Mouse (Mus musculus) forebrain, embryonic 10.5 days (tissue): ENCODE results near the gene Tpcn1. TPM values are rescaled to one million over a fixed set of nuclear protein-coding genes. Genes with fewer than 3 reads are reported as not detected.

ENCODE experiments used
- DNase-seq: peaks from one replicate; pipeline ENCODE4 v3.0.0-alpha.2; 2017; ENCODE audit warnings: low spot score; ENCODE audit errors: extremely low spot score
- H3K27ac ChIP-seq: fragments of 300-500 bp; sonication (generic); 2 replicates; pipeline ENCODE4 v1.5.1; 2016; ENCODE audit warnings: mild to moderate bottlenecking
- H3K27me3 ChIP-seq: fragments of 300-500 bp; sonication (generic); 2 replicates; pipeline ENCODE4 v1.6.1; 2016; ENCODE audit warnings: mild to moderate bottlenecking; ENCODE audit not compliant: poor library complexity, severe bottlenecking
- H3K36me3 ChIP-seq: fragments of 300-500 bp; sonication (generic); replicated peaks from 2 replicates; pipeline ENCODE4 v1.6.1; 2016; ENCODE audit warnings: mild to moderate bottlenecking, moderate library complexity
- H3K4me1 ChIP-seq: fragments of 300-500 bp; sonication (generic); 2 replicates; pipeline ENCODE4 v1.6.1; 2016
- H3K4me3 ChIP-seq: fragments of 300-500 bp; sonication (generic); 2 replicates; pipeline ENCODE4 v1.5.1; 2016; ENCODE audit warnings: mild to moderate bottlenecking, moderate library complexity
- H3K9me3 ChIP-seq: fragments of 300-500 bp; sonication (generic); 2 replicates; pipeline ENCODE4 v1.6.1; 2016; ENCODE audit warnings: mild to moderate bottlenecking, moderate library complexity
- WGBS: fragments of 180-500 bp; shearing (Covaris S2); methylation state at CpG from one replicate; pipeline ENCODE4 v1.1.7; 2016; 5-methylcytosine and 5-hydroxymethylcytosine counted together
- polyA plus RNA-seq: library from polyadenylated mRNA; unstranded; fragments of >200 nt; fragmentation: Nextera tagmentation; extraction: Ambion mirVana; gene quantifications from 2 replicates; pipeline ENCODE4 v1.2.1, GENCODE M21; 2016

Tpcn1 gene
- 10.7 and 11.7 TPM in 2 replicates for polyA plus RNA-seq

DNA sequence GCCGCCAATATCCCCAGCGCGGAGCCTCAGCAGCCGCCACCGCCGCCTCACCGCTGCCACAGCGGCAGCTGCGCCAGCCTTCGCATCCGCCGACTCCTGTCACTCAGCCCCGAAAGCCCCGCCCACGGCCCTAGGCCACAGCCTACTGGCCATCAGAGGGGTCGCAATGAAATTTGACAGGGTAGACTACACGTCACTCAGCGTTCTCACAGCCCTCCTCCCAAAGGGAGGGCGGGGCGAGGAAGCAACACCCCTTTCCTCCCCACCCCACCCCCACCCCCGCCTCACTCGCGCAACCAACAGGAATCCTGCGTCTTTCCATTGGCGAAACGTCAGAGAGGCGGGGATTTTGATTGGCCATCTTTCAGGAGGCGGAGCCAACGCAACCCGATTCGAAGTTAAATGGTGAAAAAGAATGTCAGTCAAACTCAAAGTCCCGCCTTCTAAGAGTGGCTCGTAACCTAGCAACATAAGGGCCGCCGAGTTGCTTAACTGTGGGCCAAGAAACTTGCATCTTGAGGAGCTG, at the start of gene Tpcn1, which contains the start of gene Iqcd:
Gene Tpcn1 (minus strand): TSS at position 105 of the 526 bp plus-strand sequence.
Gene Iqcd (plus strand): TSS at position 448 of the 526 bp plus-strand sequence.
- Histone ChIP-seq H3K4me1 (peaks cover 44% of the 10 kb centered on the region), H3K4me3 (peak within 1 kb of the TSS; percentile 81), H3K27ac (peak within 1 kb of the TSS; percentile 89), H3K27me3 (peaks cover 6% of the 10 kb centered on the region; the same call in 1 of the 2 replicates), H3K9me3 (0 out of 2 replicates have a peak, but pooled peaks cover 3% of the 10 kb centered on the region), H3K36me3 (peaks cover 14% of the 10 kb centered on the region)
- WGBS: under 1% methylated on average over 35 of the region's 35 CpGs
- DNase-seq: peak; percentile 99

DNA sequence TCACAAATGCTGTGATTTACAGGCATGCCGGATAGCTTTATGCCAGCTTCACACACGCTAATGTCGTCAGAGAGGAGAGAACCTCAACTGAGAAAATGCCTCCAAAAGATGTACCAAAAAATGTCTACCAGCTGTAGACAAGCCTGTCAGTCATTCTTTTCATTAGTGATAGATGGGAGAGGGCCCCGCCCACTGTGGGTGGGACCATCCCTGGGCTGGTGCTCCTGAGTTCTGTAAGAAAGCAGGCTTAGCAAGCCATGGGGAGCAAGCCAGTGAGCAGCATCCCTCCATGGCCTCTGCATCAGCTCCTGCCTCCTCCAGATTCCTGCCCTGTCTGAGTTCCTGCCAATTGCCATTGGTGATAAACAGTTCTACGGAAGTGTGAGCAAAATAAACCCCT, 47.2 kb upstream of the Tpcn1 start:
- Histone ChIP-seq H3K27ac (no peak overlapping the region), H3K27me3 (peaks cover 20% of the 10 kb centered on the region), H3K4me3 (no peak overlapping the region), H3K36me3 (no peaks in the 10 kb centered on the region), H3K9me3 (peaks cover 11% of the 10 kb centered on the region), H3K4me1 (peaks cover 8% of the 10 kb centered on the region)
- WGBS: 89% methylated on average over 5 of the region's 5 CpGs
- DNase-seq: no peak

DNA sequence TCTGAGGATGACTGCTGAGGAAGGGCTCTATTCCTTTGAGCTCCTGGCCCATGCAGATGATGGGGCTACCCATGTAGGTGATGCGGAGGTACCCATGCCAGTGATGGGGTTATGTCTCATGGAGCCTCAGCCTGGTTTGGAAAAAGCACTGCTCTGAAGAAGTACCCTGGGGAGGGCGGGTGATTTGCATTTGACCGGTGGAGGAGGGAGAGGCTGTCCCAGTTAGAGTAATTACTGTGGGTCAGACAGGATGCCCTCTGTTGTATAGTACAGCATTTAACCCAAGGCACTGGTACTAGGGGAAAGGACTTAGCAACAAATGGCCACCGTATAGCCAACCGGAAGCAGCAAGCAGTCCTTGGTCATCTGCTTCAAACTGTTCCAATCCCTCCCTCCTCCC, 46.4 kb upstream of the Tpcn1 start:
- Histone ChIP-seq H3K9me3 (peaks cover 11% of the 10 kb centered on the region), H3K27me3 (peaks cover 28% of the 10 kb centered on the region), H3K36me3 (no peaks in the 10 kb centered on the region), H3K4me3 (no peak overlapping the region), H3K27ac (no peak overlapping the region), H3K4me1 (peaks cover 8% of the 10 kb centered on the region)
- WGBS: 53% methylated on average over 5 of the region's 5 CpGs
- no peak for DNase-seq

DNA sequence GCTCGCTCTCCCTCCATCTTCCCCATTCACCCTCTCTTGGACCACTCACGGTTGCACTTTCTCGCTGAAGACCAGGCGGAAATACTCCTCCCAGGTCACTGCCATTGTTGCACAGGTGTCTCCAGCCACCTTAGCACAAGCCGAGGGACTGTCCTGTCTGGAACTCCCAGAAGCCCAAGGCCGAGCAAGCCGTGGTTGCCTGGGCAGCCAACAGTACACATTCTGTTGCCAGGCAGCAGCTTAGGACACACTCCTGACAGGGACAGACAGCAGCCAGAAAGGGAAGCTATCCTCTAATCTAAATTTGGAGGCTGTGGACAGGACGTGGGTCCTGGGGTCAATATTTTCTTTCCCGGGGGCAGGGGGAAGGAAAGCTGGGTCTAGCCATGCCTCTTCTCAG, 45.7 kb upstream of the Tpcn1 start, which contains the start of gene Cfap73:
Gene Cfap73 (minus strand): TSS at position 105 of the 400 bp plus-strand sequence.
- Histone ChIP-seq H3K27me3 (peaks cover 33% of the 10 kb centered on the region), H3K4me1 (peaks cover 8% of the 10 kb centered on the region), H3K9me3 (peaks cover 11% of the 10 kb centered on the region), H3K4me3 (no peak within 1 kb of the TSS), H3K27ac (no peak within 1 kb of the TSS), H3K36me3 (no peaks in the 10 kb centered on the region)
- DNase-seq: no peak
- WGBS: 76% methylated on average over 9 of the region's 9 CpGs

DNA sequence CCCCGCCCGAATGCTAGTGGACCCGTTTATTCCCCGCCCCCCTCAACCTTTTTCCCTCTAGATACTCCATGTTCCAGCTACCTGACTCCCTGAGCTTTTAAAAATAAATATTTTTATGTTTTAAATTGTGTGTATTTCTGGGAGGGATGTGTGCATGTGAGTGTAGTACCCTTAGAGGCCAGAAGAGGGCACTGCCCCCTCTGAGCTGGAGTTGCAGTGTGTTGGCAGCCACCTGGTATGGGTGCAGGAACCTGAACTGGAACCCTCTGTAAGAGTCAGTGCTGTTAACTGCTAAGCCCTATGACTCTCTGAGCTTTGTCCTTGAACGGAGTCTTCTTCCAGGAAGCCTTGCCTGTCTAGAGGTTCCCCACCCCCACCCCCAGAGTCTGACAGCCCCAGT, 43.4 kb upstream of the Tpcn1 start:
- Histone ChIP-seq H3K27ac (no peak overlapping the region), H3K9me3 (peaks cover 11% of the 10 kb centered on the region), H3K4me1 (peaks cover 10% of the 10 kb centered on the region), H3K36me3 (peaks cover 21% of the 10 kb centered on the region), H3K27me3 (peaks cover 33% of the 10 kb centered on the region), H3K4me3 (no peak overlapping the region)
- no peak for DNase-seq
- 90% methylated on average over 5 of the region's 5 CpGs for WGBS

DNA sequence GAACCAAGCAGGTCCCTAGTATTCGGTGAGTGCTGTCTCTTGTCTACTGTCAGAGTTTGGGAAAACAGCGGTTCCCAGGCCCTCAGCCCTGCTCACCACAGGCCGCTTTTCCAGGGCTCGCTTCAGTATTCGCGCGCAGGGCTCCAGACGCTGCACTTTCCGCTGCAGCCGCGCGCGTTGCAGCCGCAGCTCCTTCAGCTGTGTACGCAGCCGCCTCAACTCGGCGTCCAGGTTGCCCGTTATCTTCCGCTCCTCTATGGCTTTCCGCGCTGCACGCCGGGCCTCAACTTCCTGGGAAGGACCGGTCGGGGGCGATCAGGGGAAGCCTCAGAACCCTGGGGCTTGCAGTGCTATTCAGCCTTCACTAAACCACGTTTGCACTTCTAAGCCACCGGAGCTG, 42.7 kb upstream of the Tpcn1 start:
- WGBS: 10% methylated on average over 29 of the region's 29 CpGs

DNA sequence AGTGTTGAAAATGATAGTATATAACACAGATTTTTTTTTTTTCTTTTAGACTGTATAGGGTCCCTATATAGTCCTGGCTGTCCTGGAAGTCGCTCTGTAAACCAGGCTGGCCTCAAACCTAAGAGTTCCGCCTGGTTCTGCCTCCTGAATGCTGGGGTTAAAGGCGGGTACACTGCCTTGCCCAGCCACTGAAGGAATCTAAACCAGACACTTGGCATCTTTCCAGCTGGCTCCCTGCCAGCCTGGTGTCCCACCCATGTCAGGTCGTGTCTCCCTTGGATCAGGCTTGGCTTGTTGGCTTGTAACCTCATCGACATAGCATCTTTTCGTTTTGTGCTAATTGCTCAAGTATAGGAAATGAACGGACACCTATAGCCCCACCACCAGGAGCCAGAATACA, 40.2 kb upstream of the Tpcn1 start:
- peaks cover 19% of the 10 kb centered on the region for H3K4me1 ChIP-seq
- peaks cover 54% of the 10 kb centered on the region for H3K36me3 ChIP-seq
- H3K9me3 ChIP-seq: peaks cover 11% of the 10 kb centered on the region
- no peak overlapping the region for H3K4me3 ChIP-seq
- no peak overlapping the region for H3K27ac ChIP-seq
- no peak for DNase-seq
- WGBS: 89% methylated on average over 7 of the region's 7 CpGs
- H3K27me3 ChIP-seq: peaks cover 33% of the 10 kb centered on the region

More for the DNA sequence above, 42.7 kb upstream of the Tpcn1 start:
- Histone ChIP-seq H3K36me3 (peaks cover 29% of the 10 kb centered on the region), H3K4me1 (peaks cover 16% of the 10 kb centered on the region), H3K27me3 (peaks cover 33% of the 10 kb centered on the region), H3K27ac (no peak overlapping the region), H3K4me3 (peak overlapping the region; percentile 37), H3K9me3 (peaks cover 11% of the 10 kb centered on the region)
- DNase-seq: no peak

DNA sequence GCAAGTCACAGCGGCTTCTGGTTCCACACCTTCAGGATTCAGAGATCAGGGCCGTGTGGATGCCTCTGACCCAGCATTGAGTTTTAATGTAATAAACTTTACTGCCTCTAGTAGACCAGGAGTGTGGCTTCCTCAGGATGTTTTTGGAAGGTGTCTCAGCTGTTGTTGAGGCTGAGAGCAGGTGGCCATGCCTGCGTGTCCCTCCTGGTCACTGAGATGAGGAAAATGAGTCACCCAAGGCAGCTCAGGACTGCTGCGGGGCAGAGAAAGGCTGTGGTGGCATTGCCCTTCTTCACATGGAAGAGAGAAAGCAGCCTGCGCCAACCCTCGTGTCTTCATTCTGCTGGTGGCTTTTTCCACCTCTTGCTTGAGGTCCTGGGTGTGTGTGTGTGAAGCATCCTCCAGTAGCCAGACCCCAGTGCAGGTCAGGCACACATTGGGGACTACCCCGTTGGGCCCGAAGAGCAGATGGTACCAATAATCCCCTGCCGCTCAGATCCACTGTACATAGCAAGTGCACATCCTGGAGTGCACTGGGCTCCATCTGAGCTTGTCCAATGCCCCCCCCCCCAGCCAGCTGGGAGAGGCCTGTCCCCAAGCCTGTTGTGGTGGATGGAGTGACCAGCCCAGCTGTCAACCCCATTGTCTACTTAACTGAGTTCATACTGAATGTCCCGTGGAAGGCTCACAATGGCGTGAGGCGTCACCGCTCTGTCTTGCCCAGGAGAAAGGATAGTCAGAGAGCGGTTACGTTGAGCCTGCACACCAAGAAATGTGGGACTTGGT, 39.2 kb upstream of the Tpcn1 start:
- 91% methylated on average over 15 of the region's 15 CpGs for WGBS
- no peak overlapping the region for H3K27ac ChIP-seq
- peaks cover 11% of the 10 kb centered on the region for H3K9me3 ChIP-seq
- peaks cover 19% of the 10 kb centered on the region for H3K4me1 ChIP-seq
- H3K27me3 ChIP-seq: peaks cover 33% of the 10 kb centered on the region
- H3K4me3 ChIP-seq: no peak overlapping the region
- H3K36me3 ChIP-seq: peaks cover 63% of the 10 kb centered on the region
- DNase-seq: no peak

DNA sequence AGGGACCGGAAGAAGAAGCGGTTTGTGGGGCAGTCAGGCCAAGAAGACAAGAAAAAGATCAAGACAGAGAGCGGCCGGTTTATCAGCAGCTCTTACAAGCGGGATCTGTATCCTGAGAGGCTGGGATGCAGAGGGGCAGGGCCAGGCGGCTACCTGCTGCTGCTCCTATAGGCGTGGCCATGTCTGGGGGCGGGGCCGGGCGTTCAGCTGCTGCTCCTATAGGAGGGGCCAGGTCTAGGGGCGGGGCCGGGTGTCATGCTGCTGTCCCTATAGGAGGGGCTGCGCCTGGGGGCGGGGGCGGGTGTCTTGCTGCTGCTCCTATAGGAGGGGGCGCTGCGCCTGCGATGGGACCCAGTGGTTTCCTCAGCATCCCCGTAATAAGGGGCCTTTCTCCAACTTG, 37.9 kb upstream of the Tpcn1 start:
- H3K36me3 ChIP-seq: peaks cover 76% of the 10 kb centered on the region

DNA sequence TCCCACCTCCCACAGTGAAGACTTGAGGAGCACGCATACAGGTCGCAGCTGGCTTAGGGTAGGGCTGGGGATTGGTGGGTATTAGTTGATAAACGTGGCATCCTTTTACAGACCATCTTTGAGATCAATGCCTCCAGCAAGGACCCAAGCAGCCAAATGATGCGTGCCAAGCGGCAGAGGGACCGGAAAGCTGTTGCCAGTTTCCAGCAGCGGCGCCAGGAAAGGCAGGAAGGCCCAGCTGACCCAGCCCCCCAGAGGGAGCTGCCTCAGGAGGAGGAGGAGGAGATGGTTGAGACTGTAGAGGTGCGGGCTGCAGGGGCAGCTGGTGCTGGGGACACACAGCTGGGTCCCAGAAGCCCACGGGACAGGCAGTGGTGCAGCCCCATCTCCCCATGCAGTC, 36.0 kb upstream of the Tpcn1 start:
- 96% methylated on average over 10 of the region's 10 CpGs for WGBS
- no peaks in the 10 kb centered on the region for H3K9me3 ChIP-seq
- peaks cover 13% of the 10 kb centered on the region for H3K4me1 ChIP-seq
- H3K27ac ChIP-seq: no peak overlapping the region
- H3K27me3 ChIP-seq: peaks cover under 1% of the 10 kb centered on the region
- H3K4me3 ChIP-seq: no peak overlapping the region
- peaks cover 96% of the 10 kb centered on the region for H3K36me3 ChIP-seq
- no peak for DNase-seq

More for the DNA sequence above, 37.9 kb upstream of the Tpcn1 start:
- H3K9me3 ChIP-seq: no peaks in the 10 kb centered on the region; the same call in 1 of the 2 replicates
- no peak overlapping the region for H3K27ac ChIP-seq
- H3K27me3 ChIP-seq: peaks cover 20% of the 10 kb centered on the region
- H3K4me3 ChIP-seq: no peak overlapping the region
- WGBS: 24% methylated on average over 19 of the region's 19 CpGs
- peaks cover 18% of the 10 kb centered on the region for H3K4me1 ChIP-seq
- peak; percentile 75 for DNase-seq

DNA sequence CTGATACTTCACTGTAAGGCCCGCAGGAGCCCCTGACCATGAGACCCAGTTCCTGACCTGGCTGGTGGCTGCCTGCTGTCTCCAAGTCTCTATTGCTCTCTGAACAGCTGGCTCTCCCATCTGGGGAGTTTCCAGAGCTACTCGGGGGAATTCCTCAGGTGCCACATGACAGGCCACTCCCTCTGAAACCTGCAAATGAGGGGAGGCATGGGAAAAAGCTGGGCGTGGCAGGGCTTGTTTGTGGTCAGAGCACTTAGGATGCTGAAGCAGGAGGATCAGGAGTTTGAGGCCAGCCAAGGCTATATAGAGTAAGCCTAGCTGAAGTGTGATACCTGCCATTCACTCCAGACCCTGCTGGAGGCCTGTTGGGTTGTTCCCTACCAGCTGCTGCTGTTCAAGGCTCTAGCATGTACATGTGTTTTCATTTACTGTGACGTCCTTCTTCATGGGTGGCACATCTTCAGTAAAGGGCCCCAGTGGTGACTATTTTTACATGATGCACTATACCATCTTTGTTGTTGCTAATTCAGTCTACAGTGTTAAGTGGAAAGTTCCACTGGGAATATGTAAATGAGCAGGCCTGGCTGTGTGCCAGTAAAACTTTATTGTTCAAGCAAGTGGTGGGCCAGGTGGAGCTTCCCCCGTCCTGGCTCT, 33.9 kb upstream of the Tpcn1 start:
- H3K27ac ChIP-seq: no peak overlapping the region
- H3K4me3 ChIP-seq: no peak overlapping the region
- H3K9me3 ChIP-seq: no peaks in the 10 kb centered on the region
- peaks cover 11% of the 10 kb centered on the region for H3K4me1 ChIP-seq
- DNase-seq: no peak
- no peaks in the 10 kb centered on the region for H3K27me3 ChIP-seq
- WGBS: 88% methylated on average over 5 of the region's 5 CpGs
- H3K36me3 ChIP-seq: peaks cover 100% of the 10 kb centered on the region

DNA sequence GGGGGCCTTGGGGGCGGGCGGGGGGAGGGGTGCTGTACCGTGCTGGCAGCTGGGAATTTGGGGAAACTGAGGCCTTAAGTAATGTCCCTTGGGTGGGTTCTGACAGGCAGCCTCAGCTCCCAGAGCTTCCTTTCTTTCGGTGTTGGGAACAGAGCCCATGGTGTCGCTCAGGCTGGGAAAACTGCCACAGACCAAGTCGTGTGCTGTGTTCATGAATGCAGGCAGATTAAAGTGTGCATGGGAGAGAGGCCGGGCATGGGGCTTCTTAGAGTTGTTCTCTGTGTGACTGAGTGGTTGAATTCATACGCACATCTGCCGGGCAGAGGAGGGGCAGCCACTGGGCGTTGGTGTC, 33.3 kb upstream of the Tpcn1 start:
- no peaks in the 10 kb centered on the region for H3K9me3 ChIP-seq
- peaks cover 100% of the 10 kb centered on the region for H3K36me3 ChIP-seq
- H3K27me3 ChIP-seq: no peaks in the 10 kb centered on the region
- no peak overlapping the region for H3K4me3 ChIP-seq
- 96% methylated on average over 10 of the region's 10 CpGs for WGBS
- no peak for DNase-seq
- H3K4me1 ChIP-seq: peaks cover 11% of the 10 kb centered on the region
- no peak overlapping the region for H3K27ac ChIP-seq
